Mouse (Mus musculus): Measurements from ENCODE around the gene Htr6.

DNA sequence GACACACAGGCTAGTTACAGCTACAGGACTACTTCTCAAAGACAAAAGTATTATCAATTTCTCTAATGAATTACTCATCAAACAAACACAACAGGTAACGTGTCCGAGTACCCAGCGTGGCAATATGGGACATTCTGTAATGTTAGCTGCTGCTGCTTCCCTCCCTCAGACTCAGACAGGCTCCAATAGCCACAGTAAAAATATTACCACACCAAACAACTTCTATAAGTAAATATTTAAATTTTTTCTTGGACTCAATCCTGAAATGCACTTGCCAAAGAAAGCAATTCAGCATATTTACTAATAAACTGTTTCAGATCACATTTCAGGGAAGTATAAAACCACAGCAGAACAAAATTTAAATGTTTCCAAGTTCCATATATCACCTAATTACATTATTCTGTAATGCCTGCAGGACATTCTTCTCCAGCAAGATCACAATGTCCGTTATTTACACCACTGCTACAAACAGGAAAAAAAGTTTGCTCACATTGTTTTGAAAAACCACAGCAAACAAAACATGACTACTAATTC is 45.0 kb upstream of the Htr6 start:
- TF ChIP-seq CTCF (IDR thresholded peaks at IDR 0.05), result no peak
- no peak for TF ChIP-seq EP300 (IDR thresholded peaks at IDR 0.05)
